Mouse (Mus musculus): ENCODE measurements at regions not wholly inside any gene's neighbourhood (a gene's known extent, or its start where the extent isn't known, plus 50 kb on each side); places are given as distances from the start of the nearest gene placed in this dataset.

DNA sequence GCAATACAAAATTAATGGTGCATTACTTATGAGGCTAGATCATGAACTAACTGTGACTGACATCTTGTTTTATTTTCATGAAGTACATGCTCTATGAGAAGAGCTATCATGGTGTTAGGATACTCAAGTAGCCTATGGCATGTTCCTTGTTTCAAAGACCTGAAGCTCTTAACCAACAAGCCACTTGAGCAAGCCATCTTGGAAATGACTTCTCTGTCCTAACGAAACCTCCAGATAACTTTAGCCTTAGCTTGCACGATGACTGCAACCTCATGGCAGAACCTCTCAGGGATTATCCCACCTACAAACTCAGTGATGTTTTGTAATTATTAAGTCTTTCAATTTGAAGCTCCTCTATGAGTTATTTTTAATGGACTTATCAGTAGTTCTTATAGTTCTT lies 362.3 kb upstream of the Marcks start:
- Histone ChIP-seq H3K4me2 (ENCODE audit: low read depth, low read length) (no peak overlapping the region), H3K4me3 (ENCODE audit: low read length) (no peak overlapping the region), H3K9ac (ENCODE audit: low read depth, low read length) (no peak overlapping the region), H3K9me3 (ENCODE audit: control insufficient read depth, low read length) (no peaks in the 10 kb centered on the region), H3K27ac (ENCODE audit: low read length) (no peak overlapping the region), H3K4me1 (ENCODE audit: control insufficient read depth, insufficient read depth, low read length) (peaks cover 6% of the 10 kb centered on the region; the same call in 1 of the 2 replicates), H3K36me3 (ENCODE audit: control insufficient read depth, insufficient read depth, low read length) (no peaks in the 10 kb centered on the region), H3K27me3 (replicated peaks; ENCODE audit: control insufficient read depth, insufficient read depth, low read length) (no peaks in the 10 kb centered on the region)
- ATAC-seq, result no peak
- WGBS, result 93% methylated on average over 2 of the region's 2 CpGs

GRCm38 (mm10) chr10:37495467-37495866 lies 356.7 kb upstream of the Marcks start:
- Histone ChIP-seq H3K27me3 (replicated peaks; ENCODE audit: control insufficient read depth, insufficient read depth, low read length) (no peaks in the 10 kb centered on the region), H3K4me2 (ENCODE audit: low read depth, low read length) (no peak overlapping the region), H3K27ac (ENCODE audit: low read length) (no peak overlapping the region), H3K4me1 (ENCODE audit: control insufficient read depth, insufficient read depth, low read length) (no peaks in the 10 kb centered on the region), H3K4me3 (ENCODE audit: low read length) (no peak overlapping the region), H3K9me3 (ENCODE audit: control insufficient read depth, low read length) (no peaks in the 10 kb centered on the region), H3K9ac (ENCODE audit: low read depth, low read length) (no peak overlapping the region), H3K36me3 (ENCODE audit: control insufficient read depth, insufficient read depth, low read length) (no peaks in the 10 kb centered on the region)
- no peak for ATAC-seq
- 75% methylated on average over 1 of the region's 1 CpGs for WGBS

- Histone ChIP-seq H3K9ac (ENCODE audit: low read depth, low read length) (no peak overlapping the region), H3K9me3 (ENCODE audit: control insufficient read depth, low read length) (no peaks in the 10 kb centered on the region), H3K27ac (ENCODE audit: low read length) (no peak overlapping the region), H3K4me2 (ENCODE audit: low read depth, low read length) (no peak overlapping the region), H3K36me3 (ENCODE audit: control insufficient read depth, insufficient read depth, low read length) (no peaks in the 10 kb centered on the region), H3K4me1 (ENCODE audit: control insufficient read depth, insufficient read depth, low read length) (no peaks in the 10 kb centered on the region), H3K27me3 (replicated peaks; ENCODE audit: control insufficient read depth, insufficient read depth, low read length) (no peaks in the 10 kb centered on the region), H3K4me3 (ENCODE audit: low read length) (no peak overlapping the region)
- ATAC-seq, result no peak
- 54% methylated on average over 3 of the region's 3 CpGs for WGBS
Measured at GRCm38 (mm10) chr10:37494552-37495166, 355.9 kb upstream of the Marcks start.

- ATAC-seq, result no peak
- no peak overlapping the region for H3K4me2 ChIP-seq (ENCODE audit: low read depth, low read length)
- no peak overlapping the region for H3K9ac ChIP-seq (ENCODE audit: low read depth, low read length)
- no peaks in the 10 kb centered on the region for H3K9me3 ChIP-seq (ENCODE audit: control insufficient read depth, low read length)
- H3K36me3 ChIP-seq (ENCODE audit: control insufficient read depth, insufficient read depth, low read length), result no peaks in the 10 kb centered on the region
- no peak overlapping the region for H3K4me3 ChIP-seq (ENCODE audit: low read length)
- WGBS, result 57% methylated on average over 2 of the region's 2 CpGs
- no peak overlapping the region for H3K27ac ChIP-seq (ENCODE audit: low read length)
- no peaks in the 10 kb centered on the region for H3K27me3 ChIP-seq (replicated peaks; ENCODE audit: control insufficient read depth, insufficient read depth, low read length)
- no peaks in the 10 kb centered on the region for H3K4me1 ChIP-seq (ENCODE audit: control insufficient read depth, insufficient read depth, low read length)
Measured at GRCm38 (mm10) chr10:37494098-37494497, 355.4 kb upstream of the Marcks start.

DNA sequence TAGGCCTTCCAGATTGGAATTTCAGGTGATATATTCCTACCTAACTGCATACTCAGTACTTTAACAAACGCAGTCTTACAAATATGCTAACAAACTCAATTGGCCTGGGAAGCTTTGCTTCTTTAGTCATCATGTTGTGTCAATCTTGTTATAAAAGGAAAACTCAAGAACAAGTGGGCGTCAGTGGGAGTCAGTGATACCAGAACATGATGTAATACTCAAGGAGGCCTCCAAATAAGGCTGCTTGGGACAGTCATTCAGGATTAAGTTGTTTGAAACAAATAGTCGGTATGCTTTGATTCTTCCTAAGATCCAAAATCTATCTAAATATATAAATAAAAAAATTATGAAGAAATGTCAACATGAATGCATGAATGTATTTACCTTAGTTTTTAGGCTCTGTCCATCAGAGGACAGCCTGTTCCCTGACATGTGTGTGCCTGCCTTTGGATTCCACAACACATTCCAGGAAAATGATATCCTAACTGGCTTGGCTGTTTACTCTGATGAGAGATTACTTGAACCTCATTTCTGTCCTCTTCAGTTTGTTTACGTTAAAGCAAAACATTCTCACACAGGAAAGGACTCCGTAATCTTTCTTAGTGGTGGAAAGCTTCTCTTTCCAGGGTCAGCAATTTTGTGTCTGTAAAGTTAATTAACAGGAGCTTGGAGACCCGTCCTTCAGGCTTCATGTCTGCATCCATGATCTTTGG lies 345.7 kb upstream of the Marcks start:
- H3K27ac ChIP-seq (ENCODE audit: low read length), result no peak overlapping the region
- ATAC-seq, result no peak

DNA sequence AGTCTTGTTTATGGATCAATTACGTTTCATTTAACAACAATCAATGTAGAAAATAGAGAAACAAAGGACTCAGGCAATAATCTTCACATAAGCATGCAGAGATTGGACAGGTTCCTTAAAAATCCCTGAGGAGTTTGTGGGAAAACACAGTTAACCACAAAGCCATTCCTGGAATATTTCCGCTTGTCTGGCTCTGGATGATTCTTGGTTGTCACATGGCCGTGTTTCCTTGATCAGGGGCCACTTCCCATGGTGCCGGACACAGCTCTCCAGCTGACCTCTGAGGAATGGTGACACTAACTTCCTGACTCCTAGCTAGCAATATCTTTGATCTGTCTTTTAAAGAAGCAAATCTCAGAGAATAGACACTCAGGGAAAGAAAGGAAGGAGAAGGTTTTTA lies 344.8 kb upstream of the Marcks start:
- no peak for ATAC-seq
- Histone ChIP-seq H3K27me3 (replicated peaks; ENCODE audit: control insufficient read depth, insufficient read depth, low read length) (no peaks in the 10 kb centered on the region), H3K4me2 (ENCODE audit: low read depth, low read length) (no peak overlapping the region), H3K9ac (ENCODE audit: low read depth, low read length) (no peak overlapping the region), H3K9me3 (ENCODE audit: control insufficient read depth, low read length) (no peaks in the 10 kb centered on the region), H3K4me1 (ENCODE audit: control insufficient read depth, insufficient read depth, low read length) (no peaks in the 10 kb centered on the region), H3K36me3 (ENCODE audit: control insufficient read depth, insufficient read depth, low read length) (no peaks in the 10 kb centered on the region), H3K27ac (ENCODE audit: low read length) (no peak overlapping the region), H3K4me3 (ENCODE audit: low read length) (no peak overlapping the region)
- 65% methylated on average over 4 of the region's 4 CpGs for WGBS

More for the DNA sequence above, 345.7 kb upstream of the Marcks start:
- 57% methylated on average over 6 of the region's 6 CpGs for WGBS
- Histone ChIP-seq H3K36me3 (ENCODE audit: control insufficient read depth, insufficient read depth, low read length) (no peaks in the 10 kb centered on the region), H3K9me3 (ENCODE audit: control insufficient read depth, low read length) (no peaks in the 10 kb centered on the region), H3K4me3 (ENCODE audit: low read length) (no peak overlapping the region), H3K27me3 (replicated peaks; ENCODE audit: control insufficient read depth, insufficient read depth, low read length) (no peaks in the 10 kb centered on the region), H3K4me1 (ENCODE audit: control insufficient read depth, insufficient read depth, low read length) (no peaks in the 10 kb centered on the region), H3K9ac (ENCODE audit: low read depth, low read length) (no peak overlapping the region), H3K4me2 (ENCODE audit: low read depth, low read length) (no peak overlapping the region)

- no peaks in the 10 kb centered on the region for H3K9me3 ChIP-seq (ENCODE audit: control insufficient read depth, low read length)
- no peak overlapping the region for H3K27ac ChIP-seq (ENCODE audit: low read length)
- no peaks in the 10 kb centered on the region for H3K4me1 ChIP-seq (ENCODE audit: control insufficient read depth, insufficient read depth, low read length)
- no peak overlapping the region for H3K9ac ChIP-seq (ENCODE audit: low read depth, low read length)
- no peaks in the 10 kb centered on the region for H3K36me3 ChIP-seq (ENCODE audit: control insufficient read depth, insufficient read depth, low read length)
- H3K4me3 ChIP-seq (ENCODE audit: low read length), result no peak overlapping the region
- no peaks in the 10 kb centered on the region for H3K27me3 ChIP-seq (replicated peaks; ENCODE audit: control insufficient read depth, insufficient read depth, low read length)
- no peak overlapping the region for H3K4me2 ChIP-seq (ENCODE audit: low read depth, low read length)
- 65% methylated on average over 1 of the region's 1 CpGs for WGBS
- ATAC-seq, result no peak
Measured at GRCm38 (mm10) chr10:37481879-37482278, 343.2 kb upstream of the Marcks start.

GRCm38 (mm10) chr10:37480331-37480730 lies 341.6 kb upstream of the Marcks start:
- WGBS, result 61% methylated on average over 1 of the region's 1 CpGs
- ATAC-seq, result no peak
- H3K4me2 ChIP-seq (ENCODE audit: low read depth, low read length), result no peak overlapping the region
- no peak overlapping the region for H3K9ac ChIP-seq (ENCODE audit: low read depth, low read length)
- no peak overlapping the region for H3K4me3 ChIP-seq (ENCODE audit: low read length)
- H3K36me3 ChIP-seq (ENCODE audit: control insufficient read depth, insufficient read depth, low read length), result no peaks in the 10 kb centered on the region
- no peaks in the 10 kb centered on the region for H3K27me3 ChIP-seq (replicated peaks; ENCODE audit: control insufficient read depth, insufficient read depth, low read length)
- H3K9me3 ChIP-seq (ENCODE audit: control insufficient read depth, low read length), result no peaks in the 10 kb centered on the region
- no peaks in the 10 kb centered on the region for H3K4me1 ChIP-seq (ENCODE audit: control insufficient read depth, insufficient read depth, low read length)
- no peak overlapping the region for H3K27ac ChIP-seq (ENCODE audit: low read length)

DNA sequence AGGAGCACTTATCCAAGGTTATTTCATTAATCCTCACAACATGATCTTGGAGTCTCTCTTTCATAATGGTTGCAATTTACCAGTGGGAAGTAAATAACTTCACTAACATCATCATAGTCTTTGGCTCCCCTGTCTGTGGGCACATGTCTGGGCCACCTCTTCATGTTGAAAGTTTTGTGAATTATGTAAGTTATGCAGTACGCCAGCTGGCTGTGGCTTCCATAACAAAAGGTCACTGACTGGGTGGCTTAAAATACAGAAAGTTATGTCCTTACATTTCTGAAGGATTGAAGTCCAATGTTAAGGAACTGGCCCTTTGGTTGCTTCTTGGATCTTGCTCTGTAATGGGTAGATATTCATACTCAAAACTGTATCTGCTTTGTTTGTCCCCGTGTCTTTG lies 339.4 kb upstream of the Marcks start:
- Histone ChIP-seq H3K9ac (ENCODE audit: low read depth, low read length) (no peak overlapping the region), H3K27me3 (replicated peaks; ENCODE audit: control insufficient read depth, insufficient read depth, low read length) (no peaks in the 10 kb centered on the region), H3K4me2 (ENCODE audit: low read depth, low read length) (no peak overlapping the region), H3K4me3 (ENCODE audit: low read length) (no peak overlapping the region), H3K27ac (ENCODE audit: low read length) (no peak overlapping the region), H3K4me1 (ENCODE audit: control insufficient read depth, insufficient read depth, low read length) (no peaks in the 10 kb centered on the region), H3K36me3 (ENCODE audit: control insufficient read depth, insufficient read depth, low read length) (no peaks in the 10 kb centered on the region), H3K9me3 (ENCODE audit: control insufficient read depth, low read length) (no peaks in the 10 kb centered on the region)
- no peak for ATAC-seq
- WGBS, result 89% methylated on average over 2 of the region's 2 CpGs

GRCm38 (mm10) chr10:37473086-37473485 lies 334.4 kb upstream of the Marcks start:
- Histone ChIP-seq H3K4me3 (ENCODE audit: low read length) (no peak overlapping the region), H3K9ac (ENCODE audit: low read depth, low read length) (no peak overlapping the region), H3K9me3 (ENCODE audit: control insufficient read depth, low read length) (no peaks in the 10 kb centered on the region), H3K4me1 (ENCODE audit: control insufficient read depth, insufficient read depth, low read length) (no peaks in the 10 kb centered on the region), H3K27ac (ENCODE audit: low read length) (no peak overlapping the region), H3K27me3 (replicated peaks; ENCODE audit: control insufficient read depth, insufficient read depth, low read length) (no peaks in the 10 kb centered on the region), H3K36me3 (ENCODE audit: control insufficient read depth, insufficient read depth, low read length) (no peaks in the 10 kb centered on the region), H3K4me2 (ENCODE audit: low read depth, low read length) (no peak overlapping the region)
- no peak for ATAC-seq
- WGBS, result 74% methylated on average over 5 of the region's 5 CpGs

Measured in intestine, embryonic 16.5 days (tissue).